Mouse (Mus musculus): ENCODE results near the gene Fopnl. TPM values are rescaled to one million over a fixed set of nuclear protein-coding genes. Genes with fewer than 3 reads are reported as not detected.

Fopnl gene
- polyA plus RNA-seq, 2 experiments from 2014 or later: 110 to 124 TPM

Other genes with a start within 250 kb of the Fopnl start
- 10 to 100 TPM; 98.7 to 99.1 TPM for gene Nde1, start 154.1 kb downstream of the Fopnl start, polyA plus RNA-seq (2017; shearing (Covaris generic))
- 10 to 100 TPM; 29.1 to 33.9 TPM for gene Marf1, start 154.1 kb downstream of the Fopnl start, polyA plus RNA-seq (2017; shearing (Covaris generic))
- not detected for gene Myh11, start 26.0 kb downstream of the Fopnl start, polyA plus RNA-seq (2017; shearing (Covaris generic))
- 10 to 100 TPM; 15.7 to 20.9 TPM for gene Abcc1, start 44.2 kb upstream of the Fopnl start, polyA plus RNA-seq (2017; shearing (Covaris generic))
- gene A630010A05Rik, start 244.9 kb upstream of the Fopnl start, polyA plus RNA-seq (2017; shearing (Covaris generic)): under 1 TPM in 1 of 2 experiments, not detected in 1; 0.19 TPM